Mouse (Mus musculus) testis, adult 2 months (tissue): ENCODE results near the gene Zbtb7b.

Source experiments
- CTCF ChIP-seq: fragments of 200-500 bp; IDR thresholded peaks from 2 replicates; pipeline ENCODE4 v1.5.1; 2012; ENCODE audit warnings: low read depth, mild to moderate bottlenecking, inconsistent platforms, low read length, moderate library complexity; ENCODE audit not compliant: control insufficient read depth, insufficient read depth, insufficient replicate concordance
- POLR2A ChIP-seq: fragments of 200-500 bp; IDR thresholded peaks from 2 replicates; pipeline ENCODE4 v1.6.1; 2012; ENCODE audit warnings: low read depth, mild to moderate bottlenecking, inconsistent platforms, low read length, moderate library complexity; ENCODE audit not compliant: control insufficient read depth

- TF ChIP-seq CTCF (no peak), POLR2A (no peak)
These were observed 10.8 kb downstream of the Zbtb7b start for GRCm38 (mm10) chr3:89383651-89384255.
